Mouse (Mus musculus) thymus, postnatal 36 days (tissue): Measurements from ENCODE around the gene Jade1.

Source experiments
- DNase-seq, 2 experiments: peaks; one replicate each; pipeline ENCODE4 v3.0.0; 2022; ENCODE audit warnings: mixed read lengths in 2 of 2

Gene Jade1

DNA sequence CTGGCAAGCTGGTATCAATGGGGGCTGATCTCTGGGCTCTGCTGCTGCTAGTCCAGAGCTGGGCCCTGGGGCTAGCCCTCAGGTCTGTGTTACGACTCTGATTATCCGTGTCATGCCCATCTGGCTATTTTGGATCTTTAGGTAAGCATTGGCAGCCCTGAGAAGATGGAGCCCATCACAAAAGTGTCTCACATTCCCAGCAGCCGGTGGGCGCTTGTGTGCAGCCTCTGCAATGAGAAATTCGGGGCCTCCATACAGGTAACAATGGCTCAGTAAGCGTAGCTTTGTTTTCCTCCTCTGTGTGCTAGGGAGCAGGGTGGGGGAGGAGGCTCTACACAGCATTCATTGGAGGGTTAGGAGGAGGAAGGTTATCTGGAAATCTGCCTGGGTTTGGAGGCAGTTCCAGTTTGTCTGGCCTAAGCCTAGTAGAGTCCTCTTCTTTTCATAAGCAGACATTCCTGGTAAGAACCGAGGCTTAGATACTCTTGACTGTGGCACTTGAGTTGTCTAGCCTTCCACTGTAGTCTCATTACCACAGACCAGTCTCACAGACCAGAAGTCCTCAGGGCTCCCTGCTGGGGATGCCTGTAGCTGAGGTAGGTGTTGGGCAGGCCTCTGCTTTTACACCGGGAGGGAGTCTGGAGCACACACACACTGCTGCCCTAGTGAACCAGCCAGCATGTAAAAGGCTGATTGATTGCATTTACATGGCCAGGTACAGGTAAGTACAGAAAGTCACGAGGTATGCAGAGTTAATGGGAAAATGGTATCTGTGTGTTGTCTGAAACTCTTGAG, 45.9 kb downstream of the Jade1 start:
- DNase-seq = no peak

DNA sequence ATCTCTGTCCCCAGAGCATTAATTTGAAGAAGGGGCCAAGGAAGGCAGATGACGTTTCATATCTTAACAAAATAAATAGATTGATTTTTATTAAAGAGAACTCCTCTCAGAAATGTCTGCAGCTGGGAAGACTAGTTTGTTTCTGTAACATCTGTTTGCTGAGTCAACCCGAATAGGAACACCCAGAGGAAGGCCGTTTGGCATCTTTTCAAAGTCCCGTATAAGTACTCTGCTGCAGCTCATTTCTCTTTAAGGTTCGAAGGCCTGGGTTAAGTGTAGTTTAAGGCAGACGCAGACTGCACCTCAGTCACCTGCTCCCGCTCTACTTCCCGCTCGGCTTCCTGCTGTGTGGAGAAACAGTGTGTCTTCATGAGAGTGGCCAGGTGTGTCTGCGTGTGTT, 47.4 kb downstream of the Jade1 start:
- no peak for DNase-seq

DNA sequence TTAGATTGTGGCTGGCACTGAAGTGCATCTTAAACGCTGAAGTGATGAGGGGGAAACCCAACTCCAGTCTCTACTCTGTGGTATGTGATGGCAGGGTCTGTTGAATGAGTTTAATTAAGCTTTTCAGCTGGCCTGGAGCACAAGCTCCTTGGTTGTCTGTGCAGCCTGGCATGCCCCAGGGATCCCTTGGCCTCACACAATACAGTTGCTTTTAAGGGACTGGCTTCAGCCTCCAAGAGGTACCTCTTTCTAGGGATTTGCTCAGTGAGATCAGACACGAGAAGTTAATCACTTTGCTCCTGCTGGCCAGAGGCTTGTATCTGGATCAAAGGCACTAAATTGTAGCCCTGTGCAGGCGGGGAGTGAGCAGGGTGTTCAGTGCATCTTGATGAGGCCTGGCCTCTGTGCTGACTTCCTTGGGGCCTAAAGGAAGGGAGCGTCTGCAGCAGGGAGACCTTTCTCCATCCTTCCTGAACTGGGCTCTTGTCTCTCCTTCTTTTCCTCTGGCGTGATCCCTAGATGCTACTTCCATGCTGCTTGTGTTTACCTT, 48.0 kb downstream of the Jade1 start:
- no peak for DNase-seq

DNA sequence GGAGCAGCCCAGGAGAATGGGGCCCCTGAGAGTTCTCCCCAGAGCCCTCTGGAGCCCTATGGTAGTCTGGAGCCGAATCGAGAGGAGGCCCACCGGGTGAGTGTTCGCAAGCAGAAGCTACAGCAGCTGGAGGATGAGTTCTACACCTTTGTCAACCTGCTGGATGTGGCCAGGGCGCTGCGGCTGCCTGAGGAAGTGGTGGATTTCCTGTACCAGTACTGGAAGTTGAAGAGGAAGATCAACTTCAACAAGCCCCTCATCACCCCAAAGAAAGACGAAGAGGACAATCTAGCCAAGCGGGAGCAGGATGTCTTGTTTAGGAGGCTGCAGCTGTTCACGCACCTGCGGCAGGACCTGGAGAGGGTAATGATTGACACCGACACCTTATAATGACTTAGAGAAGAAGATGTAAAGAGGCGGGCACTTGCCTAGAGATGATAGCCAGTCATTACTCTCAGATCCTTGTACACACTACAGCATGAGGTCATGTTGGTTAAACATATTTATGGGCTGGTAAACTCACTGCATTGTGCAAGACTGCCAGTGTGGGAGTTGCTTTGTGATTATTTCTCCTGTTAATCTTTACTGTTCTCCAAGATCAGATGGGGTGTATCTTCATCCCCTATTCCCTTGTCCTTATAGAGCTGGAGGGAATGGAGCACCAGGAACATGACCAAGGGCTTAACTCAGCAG, 49.2 kb downstream of the Jade1 start:
- DNase-seq = peak; percentile 65 to 80

DNA sequence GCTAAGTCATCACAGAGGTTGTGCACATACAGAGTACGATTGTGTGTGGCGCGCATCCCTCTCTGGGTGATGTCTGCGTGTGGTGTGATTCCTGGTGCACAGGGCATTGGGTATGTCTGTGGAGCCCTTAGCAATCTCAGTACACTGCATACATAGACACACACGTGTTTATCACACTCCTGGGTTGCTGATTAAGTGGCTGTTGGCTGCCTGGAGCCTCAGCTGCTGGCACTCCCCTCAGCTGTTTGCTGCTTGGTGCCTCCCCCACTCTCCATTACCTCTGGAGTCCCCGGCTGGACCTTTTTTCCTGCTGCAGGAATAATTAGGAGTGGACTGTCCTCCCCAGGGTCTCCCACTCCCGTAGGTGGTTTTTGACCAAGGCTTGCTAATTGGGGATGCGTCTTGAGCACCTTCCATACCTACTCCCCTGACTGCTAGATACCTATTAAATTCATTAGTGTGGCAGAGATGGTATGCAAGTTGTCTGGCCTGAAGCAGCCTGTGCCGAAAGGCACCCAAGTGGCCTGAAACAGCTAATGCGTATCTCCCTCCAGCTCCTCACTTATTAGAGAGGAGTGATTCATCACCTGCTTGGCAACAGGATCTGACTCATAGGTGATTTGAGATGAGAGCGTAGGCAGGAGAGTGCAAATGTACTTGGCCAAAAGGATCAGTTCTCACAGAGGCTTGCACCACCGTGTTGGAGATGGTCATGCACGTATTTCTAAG, 50.2 kb downstream of the Jade1 start:
- DNase-seq = no peak

DNA sequence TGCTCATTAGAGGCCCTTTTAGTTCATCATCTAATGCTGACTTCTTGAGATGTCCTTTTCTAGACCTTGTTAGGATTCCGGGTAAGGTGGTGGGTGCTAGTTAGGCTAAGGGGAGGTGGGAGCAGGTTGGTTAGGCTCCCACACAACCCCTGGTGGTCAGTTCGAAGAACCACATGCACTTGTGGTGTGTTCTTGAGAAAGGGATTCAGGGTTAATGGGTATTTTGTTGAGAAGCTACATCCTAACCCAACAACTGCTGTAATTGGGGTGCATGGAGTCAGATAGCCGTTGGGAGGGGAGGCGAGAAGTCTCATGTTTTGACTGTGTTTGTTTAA, 50.8 kb downstream of the Jade1 start:
- no peak for DNase-seq

DNA sequence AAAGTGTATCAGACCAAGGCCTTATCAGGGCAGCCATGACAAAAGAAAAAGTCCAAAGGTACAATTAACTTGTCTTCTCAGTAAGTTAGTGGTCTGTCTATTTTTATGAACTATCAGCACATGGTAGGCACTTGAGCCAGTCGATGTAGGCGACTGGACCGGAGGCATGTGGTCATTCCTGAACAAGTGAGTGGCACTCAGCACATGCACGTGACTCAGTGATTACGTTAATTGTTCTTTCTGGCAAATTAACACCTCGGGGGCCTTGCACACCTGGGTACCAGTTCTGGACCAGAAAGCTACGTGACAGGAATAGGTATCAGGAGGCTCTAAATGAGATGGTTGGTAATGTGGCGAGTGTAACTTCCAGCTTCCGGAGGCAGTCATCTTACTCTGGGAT, 51.5 kb downstream of the Jade1 start:
- DNase-seq = no peak

DNA sequence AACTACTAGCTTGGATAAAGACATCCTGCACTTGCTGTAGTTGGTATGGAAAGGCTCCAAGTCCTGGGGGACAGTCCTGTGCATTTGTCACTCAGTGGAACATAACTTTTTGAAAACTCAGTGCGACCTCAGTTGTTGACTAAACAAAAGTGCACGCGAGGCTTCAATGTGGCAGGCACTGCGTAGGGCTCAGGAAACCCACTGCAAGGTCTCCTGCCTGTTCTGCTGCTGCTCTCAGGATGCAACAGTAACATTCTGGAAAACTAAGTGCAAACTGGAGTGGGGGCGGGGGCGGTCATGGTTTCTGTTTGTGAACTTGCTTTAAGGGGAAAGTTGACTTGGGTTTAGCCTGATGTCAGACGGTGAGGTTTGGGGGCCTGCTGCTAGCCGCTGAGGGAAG, 51.9 kb downstream of the Jade1 start:
- no peak for DNase-seq

DNA sequence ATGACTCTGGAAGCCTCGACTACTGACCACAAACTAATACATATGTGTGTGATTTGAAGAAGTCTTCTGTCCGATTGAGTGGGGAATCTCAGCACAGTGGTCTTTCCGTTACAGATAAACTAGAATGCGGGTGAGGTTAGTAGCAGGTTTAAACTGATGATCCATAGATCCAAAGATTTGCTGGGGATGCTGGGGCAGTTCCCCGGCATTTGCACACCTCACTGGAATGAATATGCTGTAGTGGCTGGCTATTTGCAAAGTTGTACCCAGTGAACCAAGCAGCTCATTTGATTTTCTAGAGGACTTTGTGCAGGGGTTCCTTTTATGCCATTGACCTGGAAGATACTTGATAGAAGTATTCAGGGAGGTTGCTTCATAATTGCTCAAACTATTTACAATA, 53.5 kb downstream of the Jade1 start:
- DNase-seq = no peak

DNA sequence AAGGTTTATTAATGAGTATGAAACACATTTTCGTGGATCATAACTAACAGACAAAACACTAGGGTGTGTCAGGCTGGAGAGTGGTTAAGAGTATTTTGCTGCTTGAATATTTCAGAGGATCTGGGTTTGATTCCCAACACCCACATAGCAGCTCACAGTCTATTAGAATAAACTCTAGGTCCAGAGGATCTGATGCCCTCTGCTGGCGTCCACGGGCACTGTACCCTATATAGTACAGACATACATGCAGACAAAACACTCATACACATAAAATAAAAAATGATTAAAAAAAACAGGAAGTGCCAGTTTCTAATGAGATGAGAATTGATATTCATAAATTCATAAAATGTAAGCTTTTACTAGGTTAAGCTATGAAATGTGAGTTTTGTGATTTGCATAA, 56.7 kb downstream of the Jade1 start:
- DNase-seq = no peak

DNA sequence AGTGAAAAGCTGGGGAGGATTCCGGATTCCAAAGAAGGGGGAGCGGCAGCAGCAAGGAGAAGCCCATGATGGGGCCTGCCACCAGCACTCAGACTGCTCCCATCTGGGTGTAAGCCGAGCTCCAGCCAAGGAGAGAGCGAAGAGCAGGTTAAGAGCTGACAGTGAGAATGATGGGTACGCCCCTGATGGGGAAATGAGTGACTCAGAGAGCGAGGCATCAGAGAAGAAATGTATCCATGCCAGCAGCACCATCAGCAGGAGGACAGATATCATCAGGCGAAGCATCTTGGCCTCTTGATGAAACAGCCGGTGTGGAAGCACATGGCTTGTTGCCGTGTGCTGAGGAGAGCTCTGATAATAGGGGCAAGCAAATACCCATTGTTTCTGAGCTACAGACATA, 58.2 kb downstream of the Jade1 start:
- DNase-seq = no peak

DNA sequence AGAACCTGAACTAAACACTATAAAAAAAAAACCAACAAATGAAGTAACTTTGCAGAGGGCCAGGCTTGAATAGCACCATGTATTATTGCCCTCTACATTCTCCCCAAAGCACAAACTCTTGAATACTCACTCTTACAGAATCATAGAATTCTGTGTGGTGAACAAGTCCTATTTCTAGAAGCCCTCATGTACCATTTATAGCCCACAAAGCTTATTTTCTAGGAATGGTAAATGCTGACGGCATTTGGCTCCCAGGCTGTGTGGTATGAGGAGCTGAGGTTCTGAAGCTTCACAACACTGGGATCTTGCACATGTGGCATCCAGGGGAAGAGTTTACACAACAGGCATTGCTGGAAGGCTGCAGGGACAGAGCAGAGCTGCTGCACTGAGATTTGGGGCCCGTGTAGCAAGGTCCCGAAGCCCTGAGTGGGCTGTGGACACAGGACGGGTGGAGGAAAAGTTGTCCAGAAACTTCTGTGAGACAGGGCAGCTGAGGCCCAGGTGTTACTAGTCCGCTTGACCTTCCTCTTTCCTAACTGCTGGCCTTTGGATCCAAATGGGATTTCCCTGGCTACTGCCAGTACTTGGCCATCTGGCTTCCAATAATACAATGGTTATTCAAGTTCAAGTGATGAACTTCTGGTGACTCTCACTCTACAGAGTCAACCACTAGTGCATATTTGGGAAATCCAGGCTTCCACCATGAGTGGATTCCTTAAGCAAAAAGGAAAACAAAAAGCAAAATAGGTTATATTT, 58.9 kb downstream of the Jade1 start:
- no peak for DNase-seq

DNA sequence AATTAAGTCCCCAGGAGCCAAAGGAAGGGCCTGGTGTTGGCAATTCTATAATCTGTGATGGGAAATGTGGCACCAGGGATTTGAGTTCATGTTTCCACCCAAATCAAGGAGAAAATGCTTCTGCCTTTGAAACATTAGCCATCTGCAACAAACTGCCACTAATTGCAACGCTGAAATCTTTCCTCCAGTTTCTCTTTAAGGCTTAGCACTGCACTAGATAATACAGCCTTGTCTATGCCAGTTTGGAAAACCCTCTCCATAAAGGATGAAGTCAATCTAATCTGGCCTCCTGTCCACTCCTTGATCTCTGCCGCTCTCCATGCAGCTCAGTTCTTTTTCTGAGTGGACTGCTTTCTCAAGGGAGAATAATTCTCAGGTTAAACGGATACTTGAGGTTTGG, 62.5 kb downstream of the Jade1 start:
- no peak for DNase-seq

DNA sequence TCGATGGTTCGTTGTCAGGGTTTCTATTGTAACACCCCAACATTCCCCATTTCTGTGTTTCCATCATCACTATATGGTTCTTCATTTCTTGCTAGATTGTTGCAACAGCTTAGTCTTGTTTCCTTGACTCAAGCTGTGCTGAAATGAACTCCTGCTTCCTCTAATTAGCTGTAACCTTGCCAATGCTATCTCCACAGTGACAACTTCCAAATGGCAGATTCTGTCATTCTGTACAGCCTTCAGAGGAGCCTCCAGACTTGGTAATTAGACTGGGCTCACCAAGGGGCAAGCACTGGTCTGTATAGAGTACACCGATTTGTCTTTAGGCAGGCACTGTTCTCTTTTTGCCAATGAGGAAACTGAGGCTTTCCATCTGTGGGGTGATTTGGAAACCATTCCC, 63.0 kb downstream of the Jade1 start:
- no peak for DNase-seq

DNA sequence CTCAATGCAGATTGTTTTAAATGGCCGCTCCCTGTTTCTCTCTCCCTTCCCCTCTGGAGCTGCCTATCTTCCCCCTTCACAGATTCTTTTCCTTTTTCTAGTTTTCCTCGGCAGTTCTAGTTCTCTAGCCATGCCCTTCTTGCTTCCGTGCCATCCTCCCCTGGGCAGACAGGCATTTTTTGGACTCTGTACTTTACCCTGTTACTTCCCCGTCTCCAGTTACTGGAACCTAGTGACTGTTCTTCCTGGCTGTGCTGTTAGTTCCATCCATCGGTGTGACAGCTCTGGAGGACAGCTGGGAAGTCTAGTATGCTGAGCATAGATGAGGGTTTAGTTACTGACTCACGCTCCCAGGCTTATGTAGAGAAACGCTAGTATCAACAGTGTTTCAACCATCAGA, 65.4 kb downstream of the Jade1 start:
- DNase-seq = no peak

DNA sequence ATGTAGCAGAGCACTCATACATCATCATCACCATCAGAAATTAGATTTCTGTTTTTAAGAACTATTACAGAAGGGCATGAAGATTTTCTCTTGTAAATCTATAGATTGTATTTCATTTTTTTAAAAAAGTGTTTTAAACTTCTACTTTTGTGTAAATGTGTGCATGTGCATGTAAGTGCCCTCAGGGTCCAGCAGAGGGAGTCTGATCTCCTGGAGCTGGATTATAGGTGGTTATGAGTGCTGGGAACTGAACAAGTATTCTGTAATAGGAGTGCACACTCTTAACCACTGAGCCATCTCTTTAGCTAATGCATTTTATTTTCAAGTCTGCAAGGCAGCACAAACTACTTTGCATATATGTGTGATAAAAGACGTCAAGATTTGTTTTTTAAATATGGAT, 100.1 kb downstream of the Jade1 start:
- no peak for DNase-seq
